Mouse (Mus musculus) c-Kit-positive CD71-positive TER-119-negative erythroid progenitor cells, embryonic 14.5 days (primary cell): Measurements from ENCODE around the gene Snrnp70.
"Not testable (repeated sequence)": the region's sequence is repeated elsewhere in the genome, so short reads cannot be mapped to it uniquely, and the experiment has no call there.

Source experiments
- DNase-seq: peaks from one replicate; pipeline ENCODE4 v3.0.0-alpha.2; 2013; ENCODE audit warnings: low read depth

Gene Snrnp70

DNA sequence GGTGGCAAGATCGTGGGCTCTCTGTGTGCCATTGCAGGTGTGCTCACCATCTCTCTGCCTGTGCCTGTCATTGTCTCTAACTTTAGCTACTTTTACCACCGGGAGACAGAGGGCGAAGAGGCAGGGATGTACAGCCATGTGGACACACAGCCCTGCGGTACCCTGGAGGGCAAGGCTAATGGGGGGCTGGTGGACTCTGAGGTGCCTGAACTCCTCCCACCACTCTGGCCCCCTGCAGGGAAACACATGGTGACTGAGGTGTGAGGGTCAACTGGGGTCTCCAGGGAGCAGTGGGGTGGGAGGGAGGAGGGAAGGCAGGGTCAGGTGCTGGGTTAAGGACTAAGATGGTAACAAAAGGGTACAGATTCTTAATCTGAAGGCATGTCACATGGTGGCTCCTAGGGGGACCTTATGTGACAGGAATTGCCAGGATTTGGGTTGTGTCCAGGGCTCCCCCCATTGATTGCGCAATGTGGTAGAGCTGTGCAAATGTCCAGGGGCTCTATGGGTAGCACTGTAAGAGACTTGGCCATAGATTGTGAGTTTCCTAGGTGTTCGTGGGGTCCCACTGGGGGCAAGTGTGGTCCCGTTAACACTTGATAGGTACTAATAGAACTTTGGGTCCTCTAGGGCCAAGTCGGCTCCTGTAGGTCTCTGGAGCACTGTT lies 14.1 kb upstream of the Snrnp70 start:
- DNase-seq: no peak

DNA sequence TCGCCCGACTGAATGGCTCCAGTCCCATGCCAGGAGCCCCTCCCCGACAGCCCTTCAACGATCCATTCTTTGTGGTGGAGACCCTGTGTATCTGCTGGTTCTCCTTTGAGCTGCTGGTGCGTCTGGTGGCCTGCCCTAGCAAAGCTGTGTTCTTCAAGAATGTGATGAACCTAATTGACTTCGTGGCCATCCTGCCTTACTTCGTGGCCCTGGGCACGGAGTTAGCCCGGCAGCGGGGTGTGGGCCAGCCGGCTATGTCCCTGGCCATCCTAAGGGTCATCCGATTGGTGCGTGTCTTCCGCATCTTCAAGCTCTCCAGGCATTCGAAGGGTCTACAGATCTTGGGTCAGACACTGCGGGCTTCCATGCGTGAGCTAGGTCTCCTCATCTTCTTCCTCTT lies 13.4 kb upstream of the Snrnp70 start:
- no peak for DNase-seq

DNA sequence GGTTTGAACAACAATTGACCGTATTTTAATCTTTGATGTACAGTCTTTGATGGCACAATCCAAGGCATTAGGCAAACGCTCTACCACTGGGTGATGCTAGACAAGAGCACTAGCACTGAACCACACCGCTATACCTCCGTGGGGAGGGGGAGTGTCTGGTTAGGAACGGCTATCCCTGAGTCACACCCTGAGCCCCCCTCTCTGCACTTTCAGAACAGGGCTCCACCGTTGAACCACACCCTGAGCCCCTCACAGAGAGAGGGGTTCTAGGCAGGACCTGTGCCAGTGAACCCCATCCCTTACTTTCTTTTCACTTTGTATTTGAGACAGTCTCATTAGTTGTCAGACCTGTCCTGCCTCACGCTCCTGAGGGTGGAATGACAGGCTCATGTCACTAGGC lies 12.8 kb upstream of the Snrnp70 start:
- no peak for DNase-seq

DNA sequence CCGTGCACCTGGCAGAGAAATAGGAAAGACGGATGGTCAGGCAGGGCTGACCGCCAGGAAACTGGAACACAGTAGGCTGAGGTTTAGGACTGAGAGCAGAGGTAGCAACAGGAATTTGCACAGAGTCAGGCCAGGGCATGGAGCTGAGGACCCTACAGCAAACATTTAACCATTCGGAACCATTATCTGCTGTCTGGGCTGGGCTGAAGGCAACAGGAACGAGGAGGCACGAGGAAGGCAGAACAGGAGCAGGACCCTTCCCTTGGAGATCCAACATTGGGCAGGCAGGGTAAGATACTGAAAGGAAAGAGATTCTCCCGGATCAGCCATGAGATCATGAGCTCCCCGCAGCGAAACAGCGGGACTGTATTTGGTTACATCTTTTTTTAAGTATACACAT lies 12.3 kb upstream of the Snrnp70 start:
- DNase-seq: no peak

DNA sequence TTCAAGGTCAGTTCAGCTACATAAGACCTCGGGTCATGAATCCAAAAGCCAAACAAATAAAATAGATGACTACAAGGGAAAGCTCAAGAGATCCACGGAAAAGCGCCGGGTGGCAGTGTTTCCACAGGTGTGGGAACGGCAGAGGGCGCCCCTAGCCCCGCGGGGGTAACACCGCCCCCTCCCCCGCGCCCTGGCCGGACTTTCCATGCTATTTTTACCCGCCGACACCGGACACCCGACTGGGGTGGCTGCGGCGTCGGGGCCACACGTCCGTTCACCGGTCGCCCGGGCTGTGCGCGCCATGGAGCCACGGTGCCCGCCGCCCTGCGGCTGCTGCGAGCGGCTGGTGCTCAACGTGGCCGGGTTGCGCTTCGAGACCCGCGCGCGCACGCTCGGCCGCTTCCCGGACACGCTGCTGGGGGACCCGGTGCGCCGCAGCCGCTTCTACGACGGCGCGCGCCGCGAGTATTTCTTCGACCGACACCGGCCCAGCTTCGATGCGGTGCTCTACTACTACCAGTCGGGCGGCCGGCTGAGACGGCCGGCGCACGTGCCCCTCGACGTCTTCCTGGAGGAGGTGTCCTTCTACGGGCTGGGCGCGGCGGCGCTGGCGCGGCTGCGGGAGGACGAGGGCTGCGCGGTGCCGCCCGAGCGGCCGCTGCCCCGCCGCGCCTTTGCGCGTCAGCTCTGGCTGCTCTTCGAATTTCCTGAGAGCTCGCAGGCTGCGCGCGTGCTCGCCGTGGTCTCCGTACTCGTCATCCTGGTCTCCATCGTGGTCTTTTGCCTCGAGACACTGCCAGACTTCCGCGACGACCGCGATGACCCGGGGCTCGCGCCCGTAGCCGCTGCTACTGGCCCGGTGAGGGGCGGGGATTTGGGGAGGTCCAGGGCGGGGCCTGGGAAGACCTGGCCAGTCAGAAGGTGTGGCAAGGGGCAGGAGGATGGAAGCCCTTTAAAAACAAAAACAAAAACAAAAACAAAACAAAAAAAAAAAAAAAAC lies 10.9 kb upstream of the Snrnp70 start:
- DNase-seq: no peak

DNA sequence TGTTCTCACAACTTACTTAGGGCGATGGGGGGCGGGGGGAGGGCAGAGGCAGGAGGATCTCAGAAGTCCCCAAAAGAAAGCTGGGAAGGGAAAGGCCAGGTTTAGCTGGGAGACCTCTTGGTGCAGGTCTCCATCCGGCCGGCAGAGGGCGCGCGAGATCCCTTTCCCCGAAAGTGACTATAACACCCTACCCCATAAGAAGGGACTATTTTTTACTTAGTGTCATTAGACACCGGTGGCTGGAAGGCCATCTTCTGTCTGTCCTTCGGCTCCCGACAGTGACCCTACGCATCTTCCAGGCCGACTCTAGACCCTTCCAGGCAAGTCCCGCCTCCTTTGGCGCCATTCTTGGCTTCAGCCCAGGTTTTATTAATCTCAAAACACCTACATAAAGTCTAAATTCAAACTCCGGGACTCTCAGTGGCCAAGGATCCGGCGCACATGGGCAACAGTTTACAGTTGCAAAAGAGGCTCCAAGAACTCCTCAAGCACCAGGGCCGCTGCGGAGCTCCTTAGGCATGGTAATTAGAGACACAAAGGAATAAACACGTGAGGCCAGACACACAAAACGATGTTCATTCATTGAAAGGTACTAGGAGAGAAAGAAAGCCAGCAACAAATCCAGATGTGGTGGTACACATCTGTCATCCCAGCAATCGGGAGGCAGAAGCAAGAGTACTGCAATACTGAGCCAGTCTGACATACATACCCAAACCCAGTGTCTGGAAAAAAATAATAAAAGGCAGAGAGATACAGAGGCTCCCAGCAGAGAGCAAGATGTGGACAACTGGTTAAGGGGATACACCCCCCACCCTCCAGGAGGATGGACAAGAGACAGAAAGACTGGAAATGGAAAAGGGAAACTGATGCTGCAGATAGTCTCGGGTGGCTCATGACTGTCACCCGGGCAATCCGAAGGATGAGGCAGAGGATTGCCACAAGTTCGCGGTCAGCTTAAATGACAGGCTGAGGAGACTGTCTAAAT lies 9.8 kb upstream of the Snrnp70 start, which contains the start of gene Kcna7:
Gene Kcna7 (plus strand): TSS at position 563 of the 985 bp plus-strand sequence.
- peak; percentile 42 for DNase-seq

DNA sequence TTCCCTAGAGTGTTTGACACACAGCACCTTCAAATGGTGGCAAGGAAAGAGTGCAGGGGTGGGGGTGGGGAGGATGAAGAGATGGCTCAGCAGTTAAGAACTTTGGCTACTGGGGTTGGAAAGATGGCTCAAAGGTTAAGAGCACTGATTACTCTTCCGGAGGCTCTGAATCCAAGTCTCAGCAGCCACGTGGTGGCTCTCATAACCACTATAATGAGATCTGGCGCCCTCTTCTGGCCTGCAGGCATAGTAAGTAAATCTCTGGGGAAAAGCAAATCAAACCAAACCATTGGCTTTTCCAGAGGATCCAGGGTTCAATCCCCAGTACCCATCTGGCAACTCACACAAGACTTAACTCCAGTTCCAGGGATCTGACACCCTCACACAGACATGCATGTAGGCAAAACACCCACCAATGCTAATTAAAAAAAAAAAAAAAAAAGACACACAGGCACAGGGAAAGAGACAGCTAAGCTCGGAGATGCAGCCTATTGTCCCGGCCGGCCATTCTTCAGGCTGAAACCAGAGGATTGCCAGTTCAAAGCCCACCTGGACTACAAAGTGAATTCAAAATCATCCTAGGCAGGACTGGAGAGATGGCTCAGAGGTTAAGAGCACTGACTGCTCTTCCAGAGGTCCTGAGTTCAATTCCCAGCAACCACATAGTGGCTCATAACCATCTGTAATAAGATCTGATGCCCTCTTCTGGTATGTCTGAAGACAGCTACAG lies 8.2 kb upstream of the Snrnp70 start:
- peak; percentile 58 for DNase-seq

DNA sequence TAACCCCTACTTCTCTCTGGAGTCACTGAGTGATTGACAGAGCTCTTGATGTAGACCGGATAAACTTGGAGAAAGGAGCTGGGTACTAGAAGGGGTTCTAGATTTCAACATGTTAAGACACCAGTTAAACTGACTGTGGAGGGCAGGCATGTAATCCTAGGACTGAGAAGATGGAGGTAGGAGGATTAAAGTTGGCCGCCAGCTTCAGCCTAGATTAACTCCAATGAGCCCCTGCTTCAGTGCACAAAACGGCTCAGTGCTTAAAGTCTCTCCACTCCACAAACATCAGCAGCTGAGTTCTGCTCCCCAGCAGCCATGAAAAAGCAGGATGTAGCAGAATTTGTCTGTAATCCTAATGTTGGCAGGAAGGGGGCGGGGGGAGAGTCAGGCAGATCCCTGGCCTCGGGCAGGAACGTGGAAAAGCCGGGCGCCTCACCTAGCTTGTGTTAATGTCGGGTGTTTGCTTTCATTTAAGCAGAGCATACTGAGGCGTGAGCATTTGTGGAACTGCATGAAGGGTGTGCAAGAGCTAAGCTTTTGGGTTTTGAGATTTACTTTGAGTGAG lies 6.1 kb upstream of the Snrnp70 start:
- DNase-seq: no peak

DNA sequence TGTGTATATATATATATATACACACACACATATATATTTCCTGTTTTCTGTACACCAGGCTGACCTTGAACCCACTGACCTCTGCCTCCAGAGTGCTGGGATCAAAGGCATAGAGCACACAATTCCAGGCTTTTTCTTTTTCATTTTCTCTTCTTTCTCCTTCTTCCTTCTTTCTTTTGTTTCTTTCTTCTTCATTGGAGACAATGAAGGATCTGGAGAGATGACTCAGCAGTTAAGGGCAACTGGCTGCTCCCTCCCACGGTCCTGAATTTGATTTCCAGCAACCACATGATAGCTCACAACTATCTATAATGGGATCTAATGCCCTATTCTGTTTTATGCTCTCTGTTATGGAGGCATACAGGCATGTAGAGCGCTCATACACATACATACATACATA lies 1.2 kb upstream of the Snrnp70 start:
- no peak for DNase-seq

DNA sequence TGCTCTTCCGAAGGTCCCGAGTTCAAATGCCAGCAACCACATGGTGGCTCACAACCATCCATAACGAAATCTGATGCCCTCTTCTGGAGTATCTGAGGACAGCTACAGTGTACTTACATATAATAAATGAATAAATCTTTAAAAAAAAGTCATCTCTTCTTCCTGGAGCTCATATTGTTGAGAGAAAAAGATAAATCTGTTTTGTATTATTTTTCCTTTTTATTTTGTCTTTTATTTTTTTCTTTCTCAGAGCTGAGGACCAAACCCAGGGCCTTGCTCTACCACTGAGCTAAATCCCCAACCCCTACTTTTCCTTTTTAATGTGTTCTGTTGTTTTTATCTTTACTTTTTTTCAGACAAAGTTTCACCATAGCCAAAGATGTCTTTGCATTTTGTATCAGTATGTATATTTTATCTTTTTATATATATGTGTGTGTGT lies 814 bp upstream of the Snrnp70 start:
- not testable (repeated sequence) for DNase-seq

DNA sequence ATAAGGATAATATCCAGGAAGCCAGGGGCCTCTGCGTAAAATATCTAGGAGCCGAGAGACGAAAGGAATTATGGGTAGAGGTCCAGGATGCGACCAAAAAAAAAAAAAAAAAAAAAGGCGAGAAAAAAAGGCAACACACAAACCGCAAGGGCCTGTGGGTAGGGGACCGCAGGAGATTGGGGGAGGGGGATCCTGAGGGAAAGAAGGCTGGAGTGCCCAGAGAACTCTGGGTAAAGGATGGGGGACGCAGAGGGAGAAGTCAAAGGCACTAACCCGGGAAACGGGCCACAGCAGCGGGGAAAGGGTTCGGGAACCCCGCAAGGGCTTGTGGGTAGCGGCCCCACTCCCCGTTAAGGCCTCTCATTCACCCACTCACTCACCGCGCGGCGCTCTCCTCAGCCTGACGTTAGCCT lies 407 bp downstream of the Snrnp70 start:
- peak; percentile 44 for DNase-seq

DNA sequence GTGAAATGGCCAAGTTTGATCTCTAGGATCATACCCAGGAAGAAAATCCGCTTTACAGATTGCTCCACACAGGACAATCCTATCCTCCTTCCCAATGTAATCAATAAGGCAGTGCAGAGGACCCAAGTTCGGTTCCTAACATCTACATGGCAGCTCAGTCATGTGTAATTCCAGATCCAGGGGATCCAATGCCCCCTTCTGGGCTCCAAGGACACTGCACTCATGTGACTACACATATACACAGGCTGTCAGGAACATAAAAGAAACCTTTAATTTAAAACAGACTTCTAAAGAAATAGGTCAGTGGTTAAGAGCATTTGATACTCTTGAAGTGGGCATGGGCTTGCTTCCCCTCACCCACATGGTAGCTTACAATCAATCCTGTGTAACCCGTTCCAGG lies 9.5 kb downstream of the Snrnp70 start:
- DNase-seq: no peak

DNA sequence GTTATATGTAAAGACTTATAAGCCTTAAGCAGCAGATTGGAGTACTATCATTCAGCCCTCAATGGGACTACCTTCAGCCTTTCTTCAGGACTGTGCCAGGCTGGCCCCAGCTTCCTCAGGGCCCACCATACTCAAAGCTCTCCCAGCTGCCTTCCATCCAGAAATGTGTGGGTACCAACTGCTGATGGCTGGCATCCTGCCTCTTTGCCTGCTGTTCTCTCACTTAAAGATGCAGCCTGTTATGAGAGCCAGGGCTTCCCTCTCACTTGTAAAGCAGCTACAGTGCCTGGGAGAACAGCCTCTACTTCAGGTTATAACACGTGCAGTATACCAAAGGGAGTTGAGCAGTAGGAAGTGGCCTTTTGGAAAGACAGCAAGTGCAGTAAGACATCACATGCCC lies 19.5 kb downstream of the Snrnp70 start:
- no peak for DNase-seq

DNA sequence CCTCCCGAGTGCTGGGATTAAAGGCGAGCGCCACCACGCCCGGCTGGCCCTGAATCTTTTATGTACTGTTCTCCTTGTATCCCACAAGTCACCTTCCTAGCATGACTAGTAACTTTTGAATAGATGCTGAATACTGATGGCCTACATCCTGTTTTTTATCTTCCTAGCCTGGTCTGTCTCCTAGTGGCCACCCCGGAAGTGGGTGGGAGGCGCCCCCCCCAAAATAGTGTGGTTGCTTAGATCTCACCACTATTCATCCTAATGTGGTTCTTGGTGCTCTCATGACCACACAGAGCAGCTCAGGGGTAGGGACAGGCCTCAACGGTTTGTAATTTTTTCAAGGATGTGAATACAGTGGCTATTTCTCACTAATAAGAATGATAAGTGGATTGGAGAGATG lies 20.9 kb downstream of the Snrnp70 start:
- no peak for DNase-seq

DNA sequence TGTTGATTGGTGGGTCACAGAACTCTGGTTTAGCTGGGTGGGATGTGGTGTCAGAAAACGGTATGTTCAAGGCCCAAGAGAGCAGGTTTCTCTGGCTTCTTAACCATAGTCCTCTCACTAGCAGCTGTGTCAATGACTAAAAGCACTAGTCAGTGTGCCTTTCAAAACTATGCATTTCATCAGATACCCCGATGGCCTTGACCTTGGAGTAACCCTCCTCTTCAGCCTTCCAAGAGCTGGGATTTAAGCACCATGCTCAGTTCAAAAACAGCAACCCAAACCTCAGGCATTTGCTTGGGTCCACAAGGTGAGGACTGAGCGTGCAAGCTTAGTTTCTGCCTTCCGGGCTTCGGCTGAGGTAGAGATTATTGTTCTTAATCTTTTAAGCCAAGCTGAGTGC lies 23.2 kb downstream of the Snrnp70 start:
- no peak for DNase-seq

DNA sequence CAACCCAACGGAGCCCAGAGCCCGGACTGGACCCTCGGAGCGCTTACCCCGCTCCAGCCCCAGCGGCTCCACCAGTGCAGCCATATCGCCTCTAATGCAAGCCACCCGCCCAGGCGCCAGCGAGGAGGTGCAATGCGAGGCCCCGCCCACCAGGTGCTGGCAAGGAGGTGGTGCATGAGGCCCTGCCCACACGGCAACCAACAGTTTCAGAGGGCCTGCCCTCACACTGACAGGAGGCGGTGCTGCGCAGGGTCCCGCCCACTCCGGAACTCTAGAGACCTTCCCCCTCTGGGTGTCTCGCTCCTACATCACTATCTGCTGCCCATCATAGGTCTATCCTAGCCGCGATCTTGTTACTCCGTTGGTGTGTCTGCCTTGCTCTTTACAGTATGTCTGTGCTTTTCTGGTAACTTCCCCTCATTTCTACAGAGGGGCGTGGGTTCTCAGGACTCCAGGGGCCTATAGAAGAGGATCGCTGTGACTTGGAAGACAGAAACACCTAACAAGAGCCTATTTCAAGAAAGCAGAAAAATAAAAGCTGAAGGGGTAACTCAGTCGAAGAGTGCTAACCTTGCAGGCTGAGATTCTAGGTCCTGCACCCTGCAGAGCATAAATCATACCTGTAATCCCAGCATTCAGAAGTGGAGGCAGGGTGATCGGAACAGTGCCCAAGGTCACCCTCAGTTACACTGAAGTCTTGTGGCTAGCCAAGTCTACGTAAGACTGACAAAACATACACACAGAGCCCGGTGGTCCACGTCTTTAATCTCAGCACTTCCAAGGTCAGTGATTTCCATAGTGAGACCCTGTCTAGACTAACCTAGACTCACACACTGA lies 24.8 kb downstream of the Snrnp70 start, which contains the start of gene Lin7b:
Gene Lin7b (minus strand): TSS at position 109 of the 837 bp plus-strand sequence.
- DNase-seq: peak; percentile 90

DNA sequence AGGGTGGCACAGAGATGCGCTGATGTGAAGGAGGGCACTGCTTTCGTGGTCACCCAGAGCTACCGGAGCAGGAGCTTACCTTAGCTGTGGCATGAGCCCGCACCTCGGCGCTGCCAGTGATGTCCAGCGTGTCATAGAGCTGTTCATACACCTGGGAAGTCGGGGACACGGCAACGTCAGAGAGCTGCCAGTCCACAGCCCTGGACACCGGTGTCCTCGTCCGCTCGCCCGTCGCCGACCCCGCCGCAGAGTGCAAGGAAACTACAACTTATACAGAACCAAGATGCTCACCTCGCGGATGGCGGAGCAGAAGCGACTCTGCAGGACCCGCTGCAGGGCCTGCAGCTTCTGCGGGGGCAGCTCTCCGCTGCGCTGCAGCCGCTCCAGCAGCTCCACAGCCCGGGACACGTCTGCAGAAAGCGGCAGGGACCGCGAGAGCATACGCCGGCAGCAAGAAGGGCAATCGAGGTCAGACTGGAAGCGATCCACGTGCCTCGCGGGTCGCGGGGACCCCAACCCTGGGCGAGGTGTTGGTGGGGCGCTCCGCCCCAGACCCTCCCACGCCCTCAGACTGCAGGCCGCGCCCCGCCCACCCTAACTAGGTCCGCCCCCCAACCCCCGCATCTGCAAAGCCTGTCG lies 25.6 kb downstream of the Snrnp70 start:
- no peak for DNase-seq

DNA sequence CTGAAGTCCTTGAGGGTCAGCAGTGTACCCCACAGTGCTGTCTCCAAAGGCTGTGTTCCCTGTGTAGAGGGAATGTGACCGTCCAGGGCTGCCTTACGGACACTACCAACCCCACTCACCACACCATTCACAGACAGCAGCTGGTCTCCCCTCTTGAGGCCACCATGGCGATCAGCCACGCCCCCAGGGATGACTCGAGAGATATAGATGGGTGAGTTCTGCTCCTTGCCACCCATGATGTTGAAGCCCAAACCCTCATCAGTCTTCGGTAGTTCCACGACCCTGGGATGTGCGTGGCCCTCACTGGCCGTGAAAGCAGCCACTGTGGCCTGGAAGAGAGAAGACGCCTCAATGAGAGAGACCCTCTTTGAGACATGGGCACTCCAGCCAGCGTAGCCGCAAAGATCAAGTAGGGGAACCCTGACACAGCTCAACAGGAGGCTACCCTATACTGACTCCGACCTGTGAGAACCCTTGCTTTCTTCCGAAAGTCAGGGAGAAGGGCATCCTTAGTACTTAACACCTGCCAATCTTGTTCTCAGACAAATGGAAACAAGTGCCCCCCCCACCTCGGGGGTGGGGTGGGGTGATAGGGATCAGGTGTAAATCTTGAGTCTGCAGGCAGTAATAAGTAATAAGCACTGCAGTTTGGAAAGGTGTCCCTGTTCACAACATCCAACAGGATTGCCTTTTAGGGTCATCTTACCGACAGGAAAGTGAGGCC lies 26.4 kb downstream of the Snrnp70 start:
- DNase-seq: no peak

DNA sequence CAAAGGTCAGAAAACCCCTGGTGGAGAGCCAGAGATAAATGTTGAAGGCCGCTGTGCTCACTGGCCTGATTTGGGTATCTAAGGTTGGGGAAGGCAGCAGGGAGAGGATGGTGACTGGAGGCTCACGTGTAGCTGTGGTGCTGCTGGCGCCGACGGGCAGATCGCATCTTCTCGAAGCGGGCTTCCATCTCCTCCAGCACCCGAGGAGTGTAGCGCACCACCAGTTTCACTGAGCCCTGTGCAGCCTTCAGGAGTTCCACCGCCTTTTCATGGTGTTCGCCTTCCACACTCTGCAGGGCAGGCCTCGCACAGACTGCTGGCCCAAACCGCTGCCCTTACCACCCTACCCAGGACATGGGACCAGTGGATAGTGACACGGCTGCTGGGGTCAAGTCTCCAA lies 27.4 kb downstream of the Snrnp70 start:
- DNase-seq: no peak
